Mouse (Mus musculus): ENCODE results near the gene Wbp1. TPM values are rescaled to one million over a fixed set of nuclear protein-coding genes. Genes with fewer than 3 reads are reported as not detected.

Wbp1 gene
- total RNA-seq, 2 experiments from 2014 or later: 43.3 to 45.6 TPM

- intact Hi-C loops (cut with DNase I): no loop called here
- TF ChIP-seq CTCF (IDR thresholded peaks at IDR 0.05): no peak
- peak; percentile 87 for DNase-seq
- Histone ChIP-seq H3K27ac (peak overlapping the region; percentile 99), H3K4me3 (peak overlapping the region; percentile 92)
Measured at GRCm38 (mm10) chr6:83136881-83137575, 15.7 kb upstream of the Wbp1 start.

GRCm38 (mm10) chr6:83136291-83136880, 15.0 kb upstream of the Wbp1 start:
- H3K4me3 ChIP-seq: peak overlapping the region; percentile 92
- H3K27ac ChIP-seq: peak overlapping the region; percentile 99
- intact Hi-C loops (cut with DNase I): no loop called here
- DNase-seq: no peak
- TF ChIP-seq CTCF (IDR thresholded peaks at IDR 0.05): no peak

- Histone ChIP-seq H3K4me3 (peak overlapping the region; percentile 92), H3K27ac (peak overlapping the region; percentile 99)
- TF ChIP-seq CTCF (IDR thresholded peaks at IDR 0.05): no peak
- peak; percentile 81 for DNase-seq
- intact Hi-C loops (cut with DNase I): no loop called here
Measured at GRCm38 (mm10) chr6:83135571-83136161, 14.3 kb upstream of the Wbp1 start.

DNA sequence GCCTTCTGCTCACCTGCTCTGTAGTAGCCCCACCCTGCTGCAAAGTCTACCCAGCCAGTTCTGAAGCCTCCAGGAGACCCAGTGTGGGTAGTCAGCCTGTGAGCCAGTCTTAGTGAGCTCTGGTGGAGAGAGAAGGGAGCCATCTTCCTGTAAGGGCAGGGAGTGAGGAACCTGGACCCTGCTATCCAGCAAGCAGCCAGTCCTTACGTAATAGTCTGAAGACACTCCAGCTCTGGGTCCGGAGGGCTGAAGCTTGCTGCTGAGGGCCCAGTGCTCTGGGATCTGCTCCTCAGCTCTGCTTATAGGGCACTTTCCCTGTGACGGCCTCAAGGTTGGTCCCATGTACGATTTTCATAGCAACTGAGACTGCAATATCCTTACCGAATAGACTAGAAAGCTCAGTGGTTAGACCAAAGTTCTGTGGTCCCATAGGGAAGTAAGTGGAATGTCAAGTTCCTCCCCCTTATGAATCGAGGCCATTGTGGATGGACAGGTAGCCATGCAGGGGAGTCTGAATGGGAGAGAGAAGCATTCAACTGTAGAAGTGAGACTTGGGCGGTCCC, 13.7 kb upstream of the Wbp1 start, which contains the start of gene Rtkn:
Rtkn (plus strand) TSS at position 513 of the 563 bp plus-strand sequence.
- H3K27ac ChIP-seq: peak within 1 kb of the TSS; percentile 99
- intact Hi-C loops (cut with DNase I): no loop called here
- no peak for DNase-seq
- no peak for TF ChIP-seq CTCF (IDR thresholded peaks at IDR 0.05)
- peak within 1 kb of the TSS; percentile 92 for H3K4me3 ChIP-seq

DNA sequence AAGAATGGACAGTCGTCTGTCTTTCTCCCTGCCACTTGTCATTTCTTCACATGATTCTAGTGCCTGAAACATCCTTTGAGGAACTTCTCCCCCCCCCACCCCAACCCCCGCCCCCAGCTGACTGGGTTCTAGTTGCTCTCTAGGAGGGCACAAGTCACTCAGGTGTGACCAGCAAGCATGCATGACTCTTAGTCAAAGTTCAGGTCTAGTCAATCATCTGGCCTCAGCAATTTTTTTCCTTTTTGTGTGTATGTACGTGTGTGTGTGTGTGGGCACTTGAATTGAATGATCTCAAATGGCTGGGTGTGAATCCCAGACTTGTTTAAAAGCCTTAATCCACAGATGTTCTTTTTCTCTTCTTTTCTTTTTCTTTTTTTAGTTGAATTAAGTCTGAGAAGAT, 12.9 kb upstream of the Wbp1 start:
- DNase-seq: no peak
- Histone ChIP-seq H3K27ac (no peak overlapping the region), H3K4me3 (no peak overlapping the region)
- TF ChIP-seq CTCF (IDR thresholded peaks at IDR 0.05): no peak
- intact Hi-C loops (cut with DNase I): no loop called here

DNA sequence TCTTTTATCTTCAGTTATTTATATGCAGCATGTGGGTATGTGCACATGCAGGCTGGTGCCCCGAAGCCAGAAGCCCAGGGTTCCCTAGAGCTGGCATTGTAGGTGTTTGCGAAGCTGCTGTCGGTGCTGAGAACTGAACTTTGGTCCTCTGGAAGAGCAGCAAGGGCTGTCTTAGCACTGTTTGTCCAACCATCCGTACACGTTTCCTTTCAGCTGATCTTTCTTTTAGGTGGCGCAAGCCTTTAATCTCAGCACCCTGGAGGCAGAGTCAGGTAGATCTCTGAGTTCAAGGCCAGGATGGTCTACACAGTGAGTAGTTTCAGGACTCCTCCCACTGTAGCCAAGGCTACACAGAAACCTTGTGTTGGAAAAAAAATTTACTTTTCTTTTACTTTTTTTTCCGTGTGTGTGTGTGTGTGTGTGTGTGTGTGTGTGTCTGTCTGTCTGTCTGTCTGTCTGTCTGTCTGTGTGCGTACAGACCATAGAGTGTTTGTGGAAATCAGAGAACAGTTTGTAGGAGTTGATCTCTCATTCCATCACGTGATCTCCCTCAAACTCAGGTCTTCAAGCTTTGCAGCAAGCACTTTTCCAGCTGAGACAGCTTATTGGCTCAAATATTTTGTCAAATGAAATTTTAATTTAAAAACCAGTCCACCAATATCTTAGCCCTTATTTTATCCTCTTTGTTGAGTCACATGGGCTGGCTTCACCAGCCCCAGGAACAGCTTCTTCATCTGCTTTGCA, 11.0 kb upstream of the Wbp1 start:
- intact Hi-C loops (cut with DNase I): no loop called here
- H3K27ac ChIP-seq: peak overlapping the region; percentile 13; the same call in 1 of the 2 replicates
- DNase-seq: peak; percentile 4
- TF ChIP-seq CTCF (IDR thresholded peaks at IDR 0.05): no peak
- H3K4me3 ChIP-seq: no peak overlapping the region

- H3K27ac ChIP-seq: peak overlapping the region; percentile 13; the same call in 1 of the 2 replicates
- intact Hi-C loops (cut with DNase I): no loop called here
- DNase-seq: peak; percentile 13
- no peak overlapping the region for H3K4me3 ChIP-seq
- no peak for TF ChIP-seq CTCF (IDR thresholded peaks at IDR 0.05)
Measured at GRCm38 (mm10) chr6:83131469-83132034, 10.2 kb upstream of the Wbp1 start.

DNA sequence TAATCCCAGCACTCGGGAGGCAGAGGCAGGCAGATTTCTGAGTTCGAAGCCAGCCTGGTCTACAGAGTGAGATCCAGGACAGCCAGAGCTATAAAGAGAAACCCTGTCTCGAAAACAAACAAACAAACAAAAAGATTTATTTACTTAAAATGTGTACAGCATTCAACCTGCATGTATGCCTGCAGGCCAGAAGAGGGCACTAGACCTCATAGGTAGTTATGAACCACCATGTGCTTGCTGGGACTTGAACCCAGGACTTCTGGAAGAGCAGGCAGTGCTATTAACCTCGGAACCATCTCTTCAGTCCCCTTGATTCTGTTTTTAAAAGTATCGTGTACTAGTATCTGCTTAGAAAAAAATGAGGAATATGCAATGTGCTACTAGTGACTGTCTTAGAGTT, 6.1 kb upstream of the Wbp1 start:
- H3K27ac ChIP-seq: no peak overlapping the region
- peak; percentile 52 for TF ChIP-seq CTCF (IDR thresholded peaks at IDR 0.05)
- DNase-seq: peak; percentile 2
- no peak overlapping the region for H3K4me3 ChIP-seq
- intact Hi-C loops (cut with DNase I): no loop called here

GRCm38 (mm10) chr6:83125331-83125730, 4.0 kb upstream of the Wbp1 start, which contains the start of gene Ino80b:
Gene Ino80b, minus strand, starts transcription at chr6:83125431.
- intact Hi-C loops (cut with DNase I): no loop called here
- H3K4me3 ChIP-seq: peak within 1 kb of the TSS; percentile 84
- H3K27ac ChIP-seq: peak within 1 kb of the TSS; percentile 91
- no peak for TF ChIP-seq CTCF (IDR thresholded peaks at IDR 0.05)
- DNase-seq: no peak

GRCm38 (mm10) chr6:83124851-83125312, 3.5 kb upstream of the Wbp1 start:
- H3K27ac ChIP-seq: peak overlapping the region; percentile 91
- intact Hi-C loops (cut with DNase I): no loop called here
- peak overlapping the region; percentile 84 for H3K4me3 ChIP-seq
- no peak for TF ChIP-seq CTCF (IDR thresholded peaks at IDR 0.05)
- peak; percentile 93 for DNase-seq

- Histone ChIP-seq H3K27ac (no peak overlapping the region), H3K4me3 (no peak overlapping the region)
- intact Hi-C loops (cut with DNase I): no loop called here
- DNase-seq: peak; percentile 12
- TF ChIP-seq CTCF (IDR thresholded peaks at IDR 0.05): no peak
Measured at GRCm38 (mm10) chr6:83122961-83123360, 1.6 kb upstream of the Wbp1 start.

Measured in gastrocnemius, adult 2 months (tissue).